Mouse (Mus musculus) G1E (cell line): ENCODE results near the gene Mrps12.

Experiments
- CTCF ChIP-seq: IDR thresholded peaks from 2 replicates; pipeline ENCODE4 v1.5.1; 2012; ENCODE audit warnings: low read depth, low read length, inconsistent platforms, mixed read lengths
- POLR2AphosphoS5 ChIP-seq: IDR thresholded peaks from 2 replicates; pipeline ENCODE4 v1.6.1; 2012; ENCODE audit warnings: low read depth, low read length, inconsistent platforms; ENCODE audit not compliant: insufficient replicate concordance
- TAL1 ChIP-seq: conservative IDR thresholded peaks from 2 replicates; pipeline ENCODE4 v1.6.1; 2012; ENCODE audit warnings: low read depth, low read length, inconsistent platforms, mixed read lengths

- TF ChIP-seq TAL1, result no peak
- TF ChIP-seq CTCF, result no peak
- TF ChIP-seq POLR2AphosphoS5, result no peak
Observed at GRCm38 (mm10) chr7:28785161-28785560, 43.5 kb upstream of the Mrps12 start.
